Mouse (Mus musculus): ENCODE measurements around the gene Caskin2. TPM values are rescaled to one million over a fixed set of nuclear protein-coding genes. Genes with fewer than 3 reads are reported as not detected.

Caskin2 gene
- total and polyA plus RNA-seq, 3 experiments, result 2.9 to 8.2 (median 6.4) TPM

- in situ Hi-C loops (cut with MboI; ENCODE audit: low pct_ligation_motif_present, low pct_unique_long_range_greater_than_20kb, low sequenced_read_pairs), result no loop called here
- Histone ChIP-seq H3K4me2 (ENCODE audit: insufficient read depth, low read depth, poor library complexity, severe bottlenecking) (no peak overlapping the region), H3K36me3 (replicated peaks in 1 of 2; ENCODE audit: control insufficient read depth in 1 of 2, insufficient read depth in 1 of 2, low read length in 1 of 2) (peaks cover 0 to 18% of the 10 kb centered on the region in 2 experiments), H3K27ac (ENCODE audit: insufficient read depth, low read depth) (no peak overlapping the region), H3K9me3 (replicated peaks; ENCODE audit: low read length) (no peaks in the 10 kb centered on the region), H3K27me3 (replicated peaks) (no peaks in the 10 kb centered on the region), H3K4me3 (replicated peaks in 1 of 3; ENCODE audit: low read depth in 2 of 3, low read length in 2 of 3, poor library complexity in 1 of 3) (no peak overlapping the region), H3K9ac (ENCODE audit: insufficient read depth, low read depth) (no peak overlapping the region), H3K79me2 (replicated peaks; ENCODE audit: control insufficient read depth, extremely low read depth, insufficient read depth, poor library complexity, severe bottlenecking) (no peaks in the 10 kb centered on the region), H3K4me1 (ENCODE audit: control insufficient read depth in 1 of 2, insufficient read depth in 2 of 2) (no peaks in the 10 kb centered on the region)
- DNase-seq (ENCODE audit: extremely low read depth), result no peak
- TF ChIP-seq ZMIZ1 (IDR thresholded peaks at IDR 0.05; ENCODE audit: low read depth, low read length) (no peak), SMC3 (IDR thresholded peaks at IDR 0.05; ENCODE audit: low read depth, low read length) (no peak), USF2 (conservative IDR thresholded peaks at IDR 0.05; ENCODE audit: low read depth, low read length) (no peak), POLR2A (IDR thresholded peaks at IDR 0.05; ENCODE audit: low read depth, low read length) (no peak), RAD21 (IDR thresholded peaks at IDR 0.05; ENCODE audit: low read depth, low read length) (no peak), MEF2A (IDR thresholded peaks at IDR 0.05; ENCODE audit: borderline replicate concordance, low read depth, low read length) (no peak), ZKSCAN1 (IDR thresholded peaks at IDR 0.05; ENCODE audit: borderline replicate concordance, low read depth, low read length) (no peak), NRF1 (IDR thresholded peaks at IDR 0.05; ENCODE audit: low read depth, low read length) (no peak), JUND (conservative IDR thresholded peaks at IDR 0.05; ENCODE audit: low read depth, low read length) (no peak), JUN (IDR thresholded peaks at IDR 0.05; ENCODE audit: insufficient read depth, low read depth, low read length) (no peak), MYC (IDR thresholded peaks at IDR 0.05; ENCODE audit: low read depth, low read length) (no peak), IRF4 (IDR thresholded peaks at IDR 0.05; ENCODE audit: low read depth, low read length) (no peak), MXI1 (IDR thresholded peaks at IDR 0.05; ENCODE audit: low read depth, low read length) (no peak), CHD1 (IDR thresholded peaks at IDR 0.05; ENCODE audit: low read depth, low read length) (no peak), GABPA (IDR thresholded peaks at IDR 0.05; ENCODE audit: insufficient replicate concordance, low read depth, low read length) (no peak), ZNF384 (IDR thresholded peaks at IDR 0.05; ENCODE audit: low read depth, low read length) (no peak), CTCF (conservative IDR thresholded peaks at IDR 0.05 in 1 of 2, IDR thresholded peaks at IDR 0.05 in 1 of 2; ENCODE audit: low read depth in 2 of 2, low read length in 2 of 2) (no peak)
- dilution Hi-C loops (cut with MboI; ENCODE audit: extremely low pct_ligation_motif_present, extremely low pct_unique_long_range_greater_than_20kb, low sequenced_read_pairs), result no loop called here
Measured at GRCm38 (mm10) chr11:115832064-115832463, 18.6 kb upstream of the Caskin2 start.

DNA sequence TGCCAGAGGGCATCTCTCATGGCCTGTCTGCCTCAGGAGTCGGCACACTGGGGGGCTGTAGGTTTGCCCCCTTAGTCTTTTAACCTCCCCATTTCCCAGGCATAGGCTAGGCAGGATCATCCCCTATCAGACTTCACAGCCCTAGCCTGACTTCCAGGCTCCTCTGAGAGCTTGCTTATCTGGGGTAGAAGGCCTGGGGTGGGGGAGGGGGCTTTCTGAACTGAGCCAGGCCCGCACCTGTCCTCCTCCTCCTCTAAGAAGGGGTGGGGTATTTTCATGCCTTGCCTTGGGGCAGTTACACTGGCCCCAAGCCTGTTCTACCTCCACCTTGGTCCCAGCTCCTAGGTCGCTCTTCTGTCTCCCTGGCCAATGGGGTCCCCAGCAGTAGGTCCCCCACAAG lies 18.1 kb upstream of the Caskin2 start:
- H3K4me1 ChIP-seq (ENCODE audit: control insufficient read depth in 1 of 2, insufficient read depth in 2 of 2), result peaks cover 0 to 4% of the 10 kb centered on the region in 2 experiments; a peak in 2 of 4 replicates

More for the DNA sequence above, 18.1 kb upstream of the Caskin2 start:
- Histone ChIP-seq H3K36me3 (replicated peaks in 1 of 2; ENCODE audit: control insufficient read depth in 1 of 2, insufficient read depth in 1 of 2, low read length in 1 of 2) (peaks cover 0 to 18% of the 10 kb centered on the region in 2 experiments), H3K79me2 (replicated peaks; ENCODE audit: control insufficient read depth, extremely low read depth, insufficient read depth, poor library complexity, severe bottlenecking) (no peaks in the 10 kb centered on the region), H3K4me3 (replicated peaks in 1 of 3; ENCODE audit: low read depth in 2 of 3, low read length in 2 of 3, poor library complexity in 1 of 3) (no peak overlapping the region), H3K9ac (ENCODE audit: insufficient read depth, low read depth) (no peak overlapping the region), H3K9me3 (replicated peaks; ENCODE audit: low read length) (no peaks in the 10 kb centered on the region), H3K27ac (ENCODE audit: insufficient read depth, low read depth) (no peak overlapping the region), H3K27me3 (replicated peaks) (no peaks in the 10 kb centered on the region), H3K4me2 (ENCODE audit: insufficient read depth, low read depth, poor library complexity, severe bottlenecking) (no peak overlapping the region)
- in situ Hi-C loops (cut with MboI; ENCODE audit: low pct_ligation_motif_present, low pct_unique_long_range_greater_than_20kb, low sequenced_read_pairs) (no loop called here), dilution Hi-C loops (cut with MboI; ENCODE audit: extremely low pct_ligation_motif_present, extremely low pct_unique_long_range_greater_than_20kb, low sequenced_read_pairs) (no loop called here)
- no peak for DNase-seq (ENCODE audit: extremely low read depth)
- TF ChIP-seq USF2 (conservative IDR thresholded peaks at IDR 0.05; ENCODE audit: low read depth, low read length), result no peak
- no peak for TF ChIP-seq RCOR1 (conservative IDR thresholded peaks at IDR 0.05; ENCODE audit: low read depth, low read length)
- no peak for TF ChIP-seq SIN3A (IDR thresholded peaks at IDR 0.05; ENCODE audit: low read length)
- no peak for TF ChIP-seq USF1 (IDR thresholded peaks at IDR 0.05; ENCODE audit: low read depth, low read length)
- TF ChIP-seq ELF1 (IDR thresholded peaks at IDR 0.05; ENCODE audit: low read depth, low read length), result no peak
- TF ChIP-seq MYC (IDR thresholded peaks at IDR 0.05; ENCODE audit: low read depth, low read length), result no peak
- TF ChIP-seq CHD1 (IDR thresholded peaks at IDR 0.05; ENCODE audit: low read depth, low read length), result no peak
- TF ChIP-seq NELFE (IDR thresholded peaks at IDR 0.05; ENCODE audit: low read depth, low read length), result no peak
- TF ChIP-seq GABPA (IDR thresholded peaks at IDR 0.05; ENCODE audit: insufficient replicate concordance, low read depth, low read length), result no peak
- TF ChIP-seq KAT2A (IDR thresholded peaks at IDR 0.05; ENCODE audit: insufficient replicate concordance, low read length), result no peak
- TF ChIP-seq E2F4 (IDR thresholded peaks at IDR 0.05; ENCODE audit: insufficient replicate concordance, low read depth, low read length), result no peak
- no peak for TF ChIP-seq JUN (IDR thresholded peaks at IDR 0.05; ENCODE audit: insufficient read depth, low read depth, low read length)
- TF ChIP-seq RAD21 (IDR thresholded peaks at IDR 0.05; ENCODE audit: low read depth, low read length), result no peak
- no peak for TF ChIP-seq SMC3 (IDR thresholded peaks at IDR 0.05; ENCODE audit: low read depth, low read length)
- no peak for TF ChIP-seq ETS1 (conservative IDR thresholded peaks at IDR 0.05; ENCODE audit: low read depth, low read length)

Measured in CH12.LX (cell line).